Mouse (Mus musculus): ENCODE data around the gene Ppm1g. TPM values are rescaled to one million over a fixed set of nuclear protein-coding genes. Genes with fewer than 3 reads are reported as not detected.

Gene Ppm1g
- total RNA-seq (2015; ENCODE audit: low replicate concordance) (35.4 and 46.4 TPM in 2 replicates), total RNA-seq (2017; ENCODE audit: low replicate concordance) (67.5 and 132 TPM in 2 replicates)

DNA sequence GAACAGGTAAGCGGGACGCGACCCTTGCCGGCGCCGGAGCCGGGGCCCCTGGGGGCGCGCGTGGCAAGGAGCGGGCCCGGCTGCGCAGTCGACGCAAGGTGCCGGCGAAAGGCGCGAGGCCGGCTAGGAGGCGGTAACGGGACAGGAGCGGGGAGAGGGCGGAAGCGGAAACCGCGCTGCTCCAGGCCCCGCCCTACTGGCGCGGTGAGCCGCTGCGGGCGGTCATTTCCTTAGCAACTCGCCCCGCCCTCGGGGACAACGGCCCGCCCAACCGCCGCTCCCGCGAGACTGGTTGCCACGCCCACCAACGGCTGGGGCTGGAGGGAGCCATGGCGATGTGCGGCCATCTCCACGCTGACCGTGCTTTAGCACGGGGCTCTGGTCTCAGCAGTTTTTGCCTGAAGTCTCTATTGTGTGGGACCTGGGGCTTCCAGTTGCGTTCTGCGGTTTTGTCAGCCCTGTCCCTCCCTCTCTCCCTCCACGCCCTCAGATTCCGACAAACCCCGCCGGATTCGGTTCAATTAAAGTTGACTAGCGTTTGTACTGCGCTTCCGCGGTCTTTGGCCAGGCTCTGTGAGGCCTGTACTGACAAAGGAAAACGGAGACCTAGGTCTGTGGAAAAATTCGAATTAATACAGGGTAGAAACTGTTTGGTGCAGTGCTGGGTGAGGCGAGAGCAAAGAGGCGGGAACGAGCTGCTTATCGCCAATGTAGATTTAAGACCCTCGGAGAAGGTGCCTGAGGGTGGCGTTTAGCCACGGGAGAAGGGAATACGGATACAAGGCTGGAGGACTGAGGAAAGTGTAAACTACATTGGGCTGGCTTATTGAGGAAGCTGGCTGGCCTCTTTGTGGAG lies at the start of gene Ppm1g:
Ppm1g (minus strand) TSS at position 240 of the 856 bp plus-strand sequence.
- peak; percentile 89 for ATAC-seq (replicated peaks; ENCODE audit: low FRiP score, poor library complexity, severe bottlenecking)

DNA sequence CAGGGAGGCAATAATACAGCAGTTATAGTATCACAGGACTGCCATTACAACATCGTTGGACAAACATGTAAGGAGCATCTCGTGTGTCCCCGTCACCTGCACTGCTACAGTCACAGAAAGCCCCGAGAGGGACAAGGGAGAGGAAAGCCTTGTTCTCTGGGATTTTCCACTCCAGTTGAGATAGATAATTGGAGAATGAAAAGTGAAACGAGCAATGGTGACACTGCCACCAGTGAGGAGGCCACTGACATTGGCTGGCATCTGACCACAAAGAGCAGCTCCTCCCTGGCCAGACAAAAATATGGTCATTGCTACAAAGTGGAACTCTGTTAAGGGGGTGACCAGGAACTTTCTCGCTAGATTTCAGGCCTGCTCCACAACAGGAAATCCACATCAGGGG lies 47.2 kb upstream of the Ppm1g start:
- no peak for ATAC-seq (replicated peaks; ENCODE audit: low FRiP score, poor library complexity, severe bottlenecking)

DNA sequence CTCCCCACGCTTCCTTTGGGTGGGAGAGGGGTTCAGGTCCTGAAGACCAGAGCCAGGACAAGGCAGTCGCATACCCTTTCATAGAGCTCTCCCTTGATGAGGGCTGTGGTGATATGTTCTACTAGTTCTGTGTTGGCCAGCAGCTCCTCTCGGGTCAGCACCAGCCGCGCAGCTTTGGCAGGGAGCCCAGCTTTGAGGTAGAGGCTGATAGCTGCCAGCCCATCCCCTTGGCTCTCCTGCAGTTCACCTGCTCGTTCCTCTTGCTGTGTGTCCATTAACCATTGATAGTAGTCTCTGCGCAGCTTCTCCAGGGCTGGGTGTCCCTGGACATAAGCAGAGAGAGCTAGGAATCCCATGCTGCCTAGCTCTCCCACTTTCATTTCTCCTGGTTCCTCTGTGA lies 45.6 kb upstream of the Ppm1g start:
- ATAC-seq (replicated peaks; ENCODE audit: low FRiP score, poor library complexity, severe bottlenecking): no peak

- no peak for ATAC-seq (replicated peaks; ENCODE audit: low FRiP score, poor library complexity, severe bottlenecking)
Observed at GRCm38 (mm10) chr5:31257616-31258015, 37.1 kb upstream of the Ppm1g start.

- no peak for ATAC-seq (replicated peaks; ENCODE audit: low FRiP score, poor library complexity, severe bottlenecking)
Observed at GRCm38 (mm10) chr5:31255971-31256370, 35.5 kb upstream of the Ppm1g start.

- no peak for ATAC-seq (replicated peaks; ENCODE audit: low FRiP score, poor library complexity, severe bottlenecking)
Observed at GRCm38 (mm10) chr5:31255381-31255780, 34.9 kb upstream of the Ppm1g start.

GRCm38 (mm10) chr5:31254901-31255300 lies 34.4 kb upstream of the Ppm1g start:
- no peak for ATAC-seq (replicated peaks; ENCODE audit: low FRiP score, poor library complexity, severe bottlenecking)

GRCm38 (mm10) chr5:31254452-31254851 lies 34.0 kb upstream of the Ppm1g start:
- ATAC-seq (replicated peaks; ENCODE audit: low FRiP score, poor library complexity, severe bottlenecking): no peak

DNA sequence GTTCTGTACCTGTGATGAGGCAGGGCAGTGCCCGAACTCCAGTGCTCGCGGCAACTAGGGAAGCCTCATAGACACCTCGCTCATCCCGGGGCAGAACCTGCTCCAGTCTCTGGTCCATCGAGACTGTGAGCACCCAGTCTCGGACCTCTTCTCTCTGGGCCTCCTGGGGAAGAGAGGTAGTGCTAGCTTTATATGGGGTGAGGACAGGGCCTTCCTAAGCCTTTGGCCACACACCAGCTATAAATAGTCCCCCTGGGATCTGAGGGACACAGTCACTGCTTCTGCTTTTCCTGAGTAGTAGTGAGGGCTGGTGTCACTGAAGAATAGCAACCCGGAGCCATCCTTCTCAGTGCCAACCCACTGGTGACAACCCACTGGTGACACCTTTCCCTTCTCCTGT lies 33.3 kb upstream of the Ppm1g start:
- ATAC-seq (replicated peaks; ENCODE audit: low FRiP score, poor library complexity, severe bottlenecking): no peak

GRCm38 (mm10) chr5:31252795-31253545 lies 32.5 kb upstream of the Ppm1g start:
- no peak for ATAC-seq (replicated peaks; ENCODE audit: low FRiP score, poor library complexity, severe bottlenecking)

- ATAC-seq (replicated peaks; ENCODE audit: low FRiP score, poor library complexity, severe bottlenecking): no peak
Observed at GRCm38 (mm10) chr5:31252151-31252550, 31.7 kb upstream of the Ppm1g start.

DNA sequence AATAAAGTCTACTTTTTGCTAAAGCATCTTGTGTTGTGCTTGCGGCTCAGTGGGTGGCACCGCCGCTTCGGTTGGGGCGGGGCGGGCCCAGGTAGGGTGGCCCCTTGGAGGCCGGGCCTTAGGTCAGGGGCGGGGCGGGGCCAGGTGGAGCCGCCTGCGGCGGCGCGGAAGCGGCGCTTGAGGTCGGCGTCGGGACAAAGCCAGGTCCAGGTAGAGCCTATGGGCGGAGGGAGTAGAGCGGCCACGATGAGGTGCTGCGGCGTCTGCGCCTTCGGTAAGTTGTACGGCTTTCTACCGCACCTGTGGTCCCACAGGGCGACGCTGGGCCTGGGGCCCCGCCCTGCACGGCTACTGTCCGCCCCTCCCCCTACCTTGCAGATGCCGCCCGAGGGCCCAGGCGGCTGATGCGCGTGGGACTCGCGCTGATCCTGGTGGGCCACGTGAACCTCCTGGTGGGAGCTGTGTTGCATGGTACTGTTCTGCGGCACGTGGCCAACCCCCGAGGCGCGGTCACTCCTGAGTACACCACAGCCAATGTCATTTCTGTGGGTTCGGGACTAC lies 31.1 kb upstream of the Ppm1g start, which contains the start of gene Krtcap3:
Krtcap3 (plus strand) TSS at position 151 of the 561 bp plus-strand sequence.
- 0 out of 2 replicates have a peak, but pooled peaks have one; percentile 39 for ATAC-seq (replicated peaks; ENCODE audit: low FRiP score, poor library complexity, severe bottlenecking)

- no peak for ATAC-seq (replicated peaks; ENCODE audit: low FRiP score, poor library complexity, severe bottlenecking)
Observed at GRCm38 (mm10) chr5:31250716-31251115, 30.2 kb upstream of the Ppm1g start.

DNA sequence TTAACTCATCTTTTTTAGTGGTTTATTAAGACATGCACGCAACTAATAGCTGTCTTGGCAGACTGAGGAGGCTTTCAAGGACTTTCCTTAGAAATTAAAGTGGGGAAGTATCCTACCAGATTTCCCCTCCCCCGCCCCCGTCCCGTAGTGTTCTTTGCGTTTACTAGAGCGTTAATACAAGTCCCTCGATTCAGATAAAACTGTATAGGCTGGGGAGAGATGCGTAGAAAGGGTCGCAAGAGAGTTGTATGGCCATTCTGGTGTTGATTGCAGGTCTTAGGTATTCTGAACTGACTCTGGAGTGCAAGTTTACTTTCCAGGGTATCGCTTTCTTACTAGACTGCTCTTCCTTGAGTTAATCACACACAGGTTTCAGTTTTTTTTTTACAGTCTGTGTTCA lies 21.7 kb upstream of the Ppm1g start:
- ATAC-seq (replicated peaks; ENCODE audit: low FRiP score, poor library complexity, severe bottlenecking): no peak

DNA sequence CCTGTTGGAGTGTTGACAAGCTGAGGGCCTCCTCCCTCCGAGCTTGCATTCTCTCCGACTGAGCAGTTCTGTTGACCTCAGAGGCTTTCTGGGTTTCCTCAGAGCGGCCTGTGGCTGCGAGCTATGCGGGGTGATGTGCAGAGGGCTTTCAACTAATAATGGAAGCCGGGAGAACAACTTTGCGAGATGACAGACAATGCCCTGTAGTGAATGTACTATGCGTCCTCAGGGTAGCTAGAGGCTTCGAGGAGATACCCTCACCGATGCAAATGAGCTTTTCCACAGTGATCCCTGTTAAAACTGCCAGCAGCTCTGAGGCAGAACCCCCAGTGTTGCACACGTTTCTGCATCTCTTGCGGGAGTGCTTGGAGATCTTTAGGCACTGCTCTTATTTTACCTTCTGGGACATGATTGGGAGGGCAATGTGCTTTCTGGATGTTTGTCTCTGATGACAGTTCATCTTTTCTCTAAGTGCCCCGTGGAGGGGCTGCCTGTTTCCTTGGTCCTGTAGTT lies 21.1 kb upstream of the Ppm1g start:
- ATAC-seq (replicated peaks; ENCODE audit: low FRiP score, poor library complexity, severe bottlenecking): peak; percentile 56

DNA sequence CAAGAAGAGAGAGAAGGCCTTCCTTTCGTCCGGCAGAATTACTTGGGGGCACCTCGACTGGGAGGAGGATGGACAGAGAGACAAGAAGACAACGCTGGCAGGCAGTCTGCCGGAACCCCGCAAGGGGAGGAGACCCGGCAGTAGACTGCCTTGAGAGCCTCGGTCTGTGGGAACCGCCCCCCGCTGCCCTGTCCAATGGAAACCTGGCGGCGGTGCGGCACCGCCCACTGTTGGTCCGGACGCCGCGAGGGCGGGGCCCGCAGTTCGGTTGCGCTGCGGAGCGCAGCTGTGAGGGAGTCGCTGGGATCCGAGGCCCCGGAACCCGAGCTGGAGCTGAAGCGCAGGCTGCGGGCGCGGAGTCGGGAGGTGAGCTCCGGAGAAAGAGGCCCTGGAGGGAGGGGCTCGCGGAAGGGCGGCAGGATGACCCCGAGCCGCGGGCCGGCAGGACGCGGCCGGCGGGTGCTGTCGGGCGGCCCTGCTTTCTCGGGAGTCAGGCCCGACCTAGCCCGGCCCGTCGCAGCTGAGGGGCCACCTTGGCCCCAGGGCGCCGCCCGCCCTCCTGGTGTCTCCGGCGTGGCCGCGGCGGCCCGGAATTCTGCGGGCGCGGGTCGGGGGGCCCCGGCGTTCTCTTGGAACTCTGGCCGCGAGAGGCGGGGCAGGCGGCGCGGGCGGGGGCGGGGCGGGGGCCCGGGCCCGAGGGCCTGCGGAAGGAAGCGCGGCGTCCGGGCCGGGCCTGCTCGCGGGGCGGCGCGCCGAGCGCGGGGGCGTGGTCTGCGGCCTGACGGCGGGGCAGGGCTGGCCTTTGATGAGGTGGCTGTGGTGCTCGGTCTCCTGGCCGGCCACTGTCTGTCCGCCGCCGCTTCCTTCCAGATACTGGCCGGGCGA lies 20.4 kb upstream of the Ppm1g start, which contains the start of the genes Nrbp1 and Gm9970:
Nrbp1 (plus strand) TSS at position 228 of the 885 bp plus-strand sequence.
Gm9970 (minus strand) TSS at position 596 of the 885 bp plus-strand sequence.
- peak; percentile 94 for ATAC-seq (replicated peaks; ENCODE audit: low FRiP score, poor library complexity, severe bottlenecking)

DNA sequence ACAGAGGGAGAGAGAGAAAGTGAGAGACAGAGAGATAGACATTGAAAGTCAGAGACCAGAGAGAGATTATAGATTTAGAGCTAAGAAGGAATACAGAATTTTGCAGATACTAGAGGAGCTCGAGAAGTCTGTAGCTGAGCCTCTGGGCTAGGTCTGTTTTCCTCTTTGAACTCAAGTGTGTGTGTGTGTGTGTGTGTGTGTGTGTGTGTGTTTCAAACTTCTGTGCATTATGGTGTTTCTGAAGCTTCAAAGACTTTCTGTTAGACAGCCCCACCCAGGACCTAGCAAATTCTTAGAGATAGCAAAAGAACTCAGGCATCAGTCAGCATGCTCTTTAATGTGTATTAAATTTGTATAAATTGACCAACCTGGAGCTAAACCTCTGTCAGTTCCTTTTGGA lies 6.2 kb upstream of the Ppm1g start:
- ATAC-seq (replicated peaks; ENCODE audit: low FRiP score, poor library complexity, severe bottlenecking): no peak

DNA sequence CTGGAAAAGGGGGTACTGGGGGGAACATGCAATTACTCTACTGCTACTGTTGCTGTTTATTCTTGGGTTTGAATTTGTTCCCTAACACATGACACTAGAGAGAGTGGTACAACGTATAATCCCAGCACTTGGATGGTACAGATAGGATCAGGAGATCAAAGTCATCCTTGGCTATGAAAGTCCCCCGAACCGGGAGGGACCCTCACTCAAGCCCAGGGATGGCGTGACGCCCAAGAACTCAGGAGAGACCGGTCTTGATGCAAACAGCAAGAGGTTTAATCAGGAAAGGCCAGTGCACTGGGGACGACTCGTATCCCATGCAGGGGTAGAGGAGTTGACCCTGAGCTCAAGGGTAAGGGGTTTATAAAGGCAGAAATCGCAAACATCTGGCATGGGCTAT lies 2.2 kb upstream of the Ppm1g start:
- ATAC-seq (replicated peaks; ENCODE audit: low FRiP score, poor library complexity, severe bottlenecking): no peak

DNA sequence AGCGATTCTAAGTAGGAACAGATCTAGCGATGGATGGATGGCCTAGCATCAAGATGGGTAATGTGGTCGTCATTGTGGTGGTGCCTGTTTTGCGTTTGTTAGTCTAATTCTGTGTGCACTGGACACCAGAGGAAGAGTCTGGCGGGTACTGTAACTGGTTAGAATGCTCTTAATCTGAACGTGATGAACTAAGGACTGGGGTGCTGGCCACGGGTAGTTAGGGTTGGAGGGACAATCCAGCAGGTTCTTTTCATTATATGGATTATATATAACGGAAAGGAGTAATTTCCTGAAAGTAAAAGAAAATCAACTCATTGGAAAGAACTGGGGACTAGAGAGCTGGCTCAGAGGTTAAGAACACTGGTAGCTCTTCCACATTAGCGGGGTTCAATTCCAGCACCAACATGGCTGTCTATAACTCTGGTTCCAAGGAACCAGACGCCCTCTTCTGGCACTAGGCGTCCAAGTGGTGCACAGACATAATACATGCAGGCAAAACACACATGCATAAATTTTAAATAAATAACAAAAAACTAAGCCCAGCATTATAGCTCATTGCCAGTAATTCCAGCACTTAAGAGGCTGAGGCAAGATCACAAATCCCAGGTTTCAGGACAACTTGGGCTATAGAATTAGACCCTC lies 938 bp upstream of the Ppm1g start:
- ATAC-seq (replicated peaks; ENCODE audit: low FRiP score, poor library complexity, severe bottlenecking): peak; percentile 55

Measured in erythroblast, adult 5-6 weeks (primary cell).